ENCODE assay signal across 14 mouse cellular contexts in genomic region chr2:180411013-180411412, GRCm38 (mm10). TPM values are rescaled to one million over a fixed set of nuclear protein-coding genes. Genes with fewer than 3 reads are reported as not detected.
DNase-seq lines count a peak whose midpoint lies in the region; ATAC-seq and TF ChIP-seq lines count a peak whose summit lies in the region.
"Had no signal": no experiment of that assay in that cellular context is flagged by ENCODE, and none has a peak within 500 bp of the region (broad histone marks: within the 10 kb centered on the region; RNA-seq: fewer than 3 reads in every experiment).

No protein-coding gene starts in this region.

- H3K9ac ChIP-seq in midbrain, embryonic 11.5 days (ENCODE audit: low read length) = no peak overlapping the region
- H3K9ac ChIP-seq in midbrain, embryonic 15.5 days = no peak overlapping the region
- H3K9ac ChIP-seq in stomach, postnatal 0 days (ENCODE audit: low read length) = no peak overlapping the region
- H3K9ac ChIP-seq in forebrain, postnatal 0 days = no peak overlapping the region
- H3K9ac ChIP-seq: embryonic facial prominence, embryonic 12.5 days; forebrain, embryonic 15.5 days had no signal

- no peak overlapping the region for H3K4me3 ChIP-seq in midbrain, embryonic 11.5 days (ENCODE audit: low read depth, low read length)
- H3K4me3 ChIP-seq in midbrain, embryonic 15.5 days = no peak overlapping the region
- H3K4me3 ChIP-seq in stomach, postnatal 0 days (ENCODE audit: low read depth, low read length) = no peak overlapping the region
- H3K4me3 ChIP-seq in forebrain, postnatal 0 days (ENCODE audit: low read depth, low read length) = no peak overlapping the region
- H3K4me3 ChIP-seq: embryonic facial prominence, embryonic 12.5 days; forebrain, embryonic 15.5 days; layer of hippocampus, adult 2 months had no signal

- TF ChIP-seq CTCF in stomach, postnatal 0 days (IDR thresholded peaks at IDR 0.05; ENCODE audit: low read depth) = no peak
- TF ChIP-seq CTCF in forebrain, postnatal 0 days (IDR thresholded peaks at IDR 0.05; ENCODE audit: low read depth) = no peak

- DNase-seq in gastrocnemius, postnatal 10 days = peak; percentile 20
- DNase-seq in gastrocnemius, postnatal 25 days = no peak
- peak; percentile 94 for DNase-seq in midbrain, embryonic 11.5 days (ENCODE audit: low spot score, missing footprints)
- peak; percentile 46 for DNase-seq in forelimb bud, embryonic 11.5 days (ENCODE audit: low read depth, low spot score)
- DNase-seq in stomach, postnatal 0 days (ENCODE audit: low spot score) = peak; percentile 29
- no peak for DNase-seq in c-Kit-positive CD71-positive TER-119-positive erythroid progenitor cells, embryonic 14.5 days (ENCODE audit: low spot score)
- DNase-seq in forebrain, postnatal 0 days = no peak
- DNase-seq: adrenal gland, adult 2 months; cerebellum, adult 11-12 months had no signal

- ATAC-seq in midbrain, embryonic 11.5 days (ENCODE audit: low FRiP score) = no peak
- no peak for ATAC-seq in midbrain, embryonic 15.5 days (replicated peaks)
- ATAC-seq in stomach, postnatal 0 days (ENCODE audit: low FRiP score, low TSS enrichment) = no peak
- ATAC-seq in forebrain, postnatal 0 days = no peak
- ATAC-seq: forebrain, embryonic 15.5 days; intestine, postnatal 0 days had no signal

- no peaks in the 10 kb centered on the region for H3K27me3 ChIP-seq in midbrain, embryonic 11.5 days (ENCODE audit: control insufficient read depth, insufficient read depth, low read length)
- H3K27me3 ChIP-seq in midbrain, embryonic 15.5 days (replicated peaks) = no peaks in the 10 kb centered on the region
- H3K27me3 ChIP-seq in stomach, postnatal 0 days (ENCODE audit: control insufficient read depth, insufficient read depth, low read length) = no peaks in the 10 kb centered on the region
- peaks cover 8% of the 10 kb centered on the region; the same call in 1 of the 2 replicates for H3K27me3 ChIP-seq in forebrain, postnatal 0 days (ENCODE audit: insufficient read depth, low read length)
- H3K27me3 ChIP-seq: embryonic facial prominence, embryonic 12.5 days; forebrain, embryonic 15.5 days had no signal

- no peak for TF ChIP-seq EP300 in stomach, postnatal 0 days (optimal IDR thresholded peaks at IDR 0.05)

- WGBS in midbrain, embryonic 11.5 days = 9% methylated on average over 8 of the region's 8 CpGs
- WGBS in midbrain, embryonic 15.5 days = 10% methylated on average over 8 of the region's 8 CpGs
- 11% methylated on average over 8 of the region's 8 CpGs for WGBS in stomach, postnatal 0 days
- WGBS in forebrain, postnatal 0 days = 9% methylated on average over 8 of the region's 8 CpGs

- no peaks in the 10 kb centered on the region for H3K4me1 ChIP-seq in midbrain, embryonic 11.5 days (ENCODE audit: control insufficient read depth, insufficient read depth, low read length)
- peaks cover 5% of the 10 kb centered on the region for H3K4me1 ChIP-seq in midbrain, embryonic 15.5 days
- no peaks in the 10 kb centered on the region for H3K4me1 ChIP-seq in stomach, postnatal 0 days (replicated peaks; ENCODE audit: control insufficient read depth, insufficient read depth)
- H3K4me1 ChIP-seq in forebrain, postnatal 0 days (ENCODE audit: insufficient read depth) = no peaks in the 10 kb centered on the region
- H3K4me1 ChIP-seq: embryonic facial prominence, embryonic 12.5 days had no signal

- no peaks in the 10 kb centered on the region for H3K36me3 ChIP-seq in midbrain, embryonic 11.5 days (ENCODE audit: control insufficient read depth, insufficient read depth, low read length)
- H3K36me3 ChIP-seq in midbrain, embryonic 15.5 days (replicated peaks) = no peaks in the 10 kb centered on the region
- H3K36me3 ChIP-seq in stomach, postnatal 0 days (ENCODE audit: control insufficient read depth, insufficient read depth, low read length) = no peaks in the 10 kb centered on the region
- no peaks in the 10 kb centered on the region for H3K36me3 ChIP-seq in forebrain, postnatal 0 days (ENCODE audit: insufficient read depth)
- H3K36me3 ChIP-seq: embryonic facial prominence, embryonic 12.5 days; forebrain, embryonic 15.5 days had no signal

- no peak overlapping the region for H3K4me2 ChIP-seq in midbrain, embryonic 11.5 days
- H3K4me2 ChIP-seq in midbrain, embryonic 15.5 days = no peak overlapping the region
- no peak overlapping the region for H3K4me2 ChIP-seq in stomach, postnatal 0 days (replicated peaks; ENCODE audit: low read depth)
- H3K4me2 ChIP-seq in forebrain, postnatal 0 days (ENCODE audit: low read depth) = no peak overlapping the region
- H3K4me2 ChIP-seq: embryonic facial prominence, embryonic 12.5 days; forebrain, embryonic 15.5 days had no signal

- no peaks in the 10 kb centered on the region for H3K9me3 ChIP-seq in midbrain, embryonic 11.5 days (ENCODE audit: control insufficient read depth, low read length)
- no peaks in the 10 kb centered on the region for H3K9me3 ChIP-seq in midbrain, embryonic 15.5 days
- H3K9me3 ChIP-seq in stomach, postnatal 0 days (ENCODE audit: control insufficient read depth, low read length) = no peaks in the 10 kb centered on the region
- no peaks in the 10 kb centered on the region for H3K9me3 ChIP-seq in forebrain, postnatal 0 days (ENCODE audit: low read length)
- H3K9me3 ChIP-seq: embryonic facial prominence, embryonic 12.5 days; forebrain, embryonic 15.5 days had no signal

- no peak overlapping the region for H3K27ac ChIP-seq in midbrain, embryonic 11.5 days (ENCODE audit: low read depth, low read length)
- no peak overlapping the region for H3K27ac ChIP-seq in midbrain, embryonic 15.5 days
- H3K27ac ChIP-seq in stomach, postnatal 0 days (replicated peaks) = no peak overlapping the region
- H3K27ac ChIP-seq in forebrain, postnatal 0 days (ENCODE audit: low read depth, low read length) = no peak overlapping the region
- H3K27ac ChIP-seq: embryonic facial prominence, embryonic 12.5 days; forebrain, embryonic 15.5 days; layer of hippocampus, adult 2 months had no signal

RNA-seq across cellular contexts. Expression of gene Slco4a1, which starts 45.0 kb away (rescaled TPM):
- total RNA-seq in gastrocnemius, postnatal 10 days (2021) = under 1 TPM; 0.28 to 0.41 TPM
- total RNA-seq in gastrocnemius, postnatal 25 days (2021) = not detected
- polyA plus RNA-seq in midbrain, embryonic 11.5 days (2014; fragmentation: Nextera tagmentation; extraction: Ambion mirVana) = 4.9 and 5.5 TPM in 2 replicates
- 1.5 and 1.7 TPM in 2 replicates for polyA plus RNA-seq in midbrain, embryonic 15.5 days (2015; fragmentation: Nextera tagmentation; extraction: Ambion mirVana)
- 4.2 and 5.6 TPM in 2 replicates for polyA plus RNA-seq in stomach, postnatal 0 days (2015; fragmentation: Nextera tagmentation; extraction: Ambion mirVana)
- total RNA-seq in forebrain, postnatal 0 days (2014; rRNA removed) = 1.8 TPM in 2 replicates
- 1.3 and 1.6 TPM in 2 replicates for polyA plus RNA-seq in forebrain, postnatal 0 days (2015; fragmentation: Nextera tagmentation; extraction: Ambion mirVana)

Comparison
In these comparisons a context has a peak if more than half of its experiments do, and no peak if none do; other contexts are left out.
1. DNase-seq: peak in gastrocnemius, postnatal 10 days (single experiment), midbrain, embryonic 11.5 days (single experiment), forelimb bud, embryonic 11.5 days (single experiment) and stomach, postnatal 0 days (single experiment); none in gastrocnemius, postnatal 25 days (single experiment), c-Kit-positive CD71-positive TER-119-positive erythroid progenitor cells, embryonic 14.5 days (single experiment) and forebrain, postnatal 0 days (single experiment).